Mouse (Mus musculus): ENCODE measurements at regions not wholly inside any gene's neighbourhood (a gene's known extent, or its start where the extent isn't known, plus 50 kb on each side); places are given as distances from the start of the nearest gene placed in this dataset.

- DNase-seq (ENCODE audit: low spot score in 2 of 2): no peak
These were observed 72.7 kb upstream of the Gm10184 start for GRCm38 (mm10) chr17:89982904-89983303.

- DNase-seq (ENCODE audit: low spot score in 2 of 2): no peak
These were observed 69.0 kb upstream of the Gm10184 start for GRCm38 (mm10) chr17:89979055-89979853.

- no peak for DNase-seq (ENCODE audit: low spot score in 2 of 2)
These were observed 52.8 kb upstream of the Gm10184 start for GRCm38 (mm10) chr17:89963000-89963399.

GRCm38 (mm10) chr17:89961431-89961830 lies 51.2 kb upstream of the Gm10184 start:
- no peak for DNase-seq (ENCODE audit: low spot score in 2 of 2)

GRCm38 (mm10) chr17:89960368-89960767 lies 50.1 kb upstream of the Gm10184 start:
- peak in 1 of 2 experiments; percentile 67 for DNase-seq (ENCODE audit: low spot score in 2 of 2)

Measured in layer of hippocampus, adult 18-20 months (tissue).